Comparison of ENCODE assay signal across 7 mouse cellular contexts in the genomic region with DNA sequence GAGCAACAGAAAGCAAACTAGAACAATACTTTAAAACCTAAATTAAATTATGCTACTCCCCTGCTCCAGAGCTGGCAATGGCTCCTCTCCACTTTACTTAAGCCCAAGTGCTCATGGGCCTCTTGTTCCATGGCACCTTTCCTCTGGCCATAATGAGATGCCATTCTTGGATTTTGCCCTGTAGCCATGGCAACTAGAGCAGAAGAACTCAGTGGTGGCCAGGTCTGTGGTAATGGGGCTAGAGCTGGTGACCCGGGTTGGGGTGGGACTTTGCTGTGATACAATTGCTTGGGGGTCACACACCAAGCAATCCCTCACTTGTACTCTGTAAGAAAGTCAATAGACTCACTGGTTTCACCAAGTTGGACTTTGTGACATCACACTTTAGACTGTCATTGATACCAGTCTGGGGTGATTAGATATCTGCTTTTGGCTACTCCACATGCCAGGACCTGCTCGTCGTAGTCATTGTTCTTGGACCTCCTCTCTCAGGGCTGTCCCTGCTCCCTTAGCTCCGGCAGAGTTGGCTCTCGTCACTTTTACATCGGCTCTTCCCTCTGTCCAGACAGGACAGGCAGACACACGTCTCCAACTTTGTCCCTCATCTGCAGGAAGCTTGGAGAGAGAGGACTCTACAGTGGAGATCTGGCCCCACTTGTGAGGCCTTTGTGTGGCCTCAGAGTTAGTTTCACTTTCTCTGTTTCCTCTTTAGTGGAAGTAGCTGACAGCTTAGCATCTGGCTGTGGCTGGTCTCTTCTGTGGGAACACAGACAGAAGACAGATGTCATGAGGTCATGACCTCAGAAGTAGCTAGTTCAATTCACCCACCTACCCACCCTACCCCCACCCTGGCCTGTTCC. TPM values are rescaled to one million over a fixed set of nuclear protein-coding genes. Genes with fewer than 3 reads are reported as not detected.
DNase-seq lines count a peak whose midpoint lies in the region; ATAC-seq lines count a peak whose summit lies in the region.

No protein-coding gene starts in this region.

- peak overlapping the region; percentile 71 for H3K27ac ChIP-seq in embryonic facial prominence, embryonic 10.5 days (replicated peaks)
- peak overlapping the region; percentile 71; the same call in 1 of the 2 replicates for H3K27ac ChIP-seq in kidney, embryonic 15.5 days

- peaks cover 19% of the 10 kb centered on the region for H3K4me1 ChIP-seq in embryonic facial prominence, embryonic 10.5 days
- H3K4me1 ChIP-seq in kidney, embryonic 15.5 days, result peaks cover 24% of the 10 kb centered on the region

- ATAC-seq in kidney, embryonic 15.5 days (replicated peaks; ENCODE audit: low FRiP score), result peak; percentile 33; the same call in 1 of the 2 replicates
- ATAC-seq in megakaryocyte-erythroid progenitor cell, adult 5-6 weeks (replicated peaks; ENCODE audit: low FRiP score, low TSS enrichment, poor library complexity, severe bottlenecking), result peak; percentile 64

- peak; percentile 46 for DNase-seq in MN1 (ENCODE audit: low spot score)
- no peak for DNase-seq in embryonic facial prominence, embryonic 10.5 days (ENCODE audit: low spot score)
- no peak for DNase-seq in right cerebral cortex, postnatal 36 days (ENCODE audit: low spot score in 2 of 2)
- no peak for DNase-seq in cerebellum, postnatal 36 days
- no peak for DNase-seq in urinary bladder, postnatal 14 days (ENCODE audit: low spot score)

- no peaks in the 10 kb centered on the region for H3K27me3 ChIP-seq in embryonic facial prominence, embryonic 10.5 days (replicated peaks; ENCODE audit: low read depth, poor library complexity, severe bottlenecking)
- H3K27me3 ChIP-seq in kidney, embryonic 15.5 days, result no peaks in the 10 kb centered on the region

- WGBS in embryonic facial prominence, embryonic 10.5 days, result 59% methylated on average over 7 of the region's 7 CpGs
- 52% methylated on average over 7 of the region's 7 CpGs for WGBS in kidney, embryonic 15.5 days

- no peak overlapping the region for H3K9ac ChIP-seq in kidney, embryonic 15.5 days

- H3K9me3 ChIP-seq in embryonic facial prominence, embryonic 10.5 days, result no peaks in the 10 kb centered on the region
- no peaks in the 10 kb centered on the region for H3K9me3 ChIP-seq in kidney, embryonic 15.5 days (replicated peaks)

- peak overlapping the region; percentile 24; the same call in 1 of the 2 replicates for H3K4me2 ChIP-seq in kidney, embryonic 15.5 days

- H3K4me3 ChIP-seq in embryonic facial prominence, embryonic 10.5 days, result no peak overlapping the region
- no peak overlapping the region for H3K4me3 ChIP-seq in kidney, embryonic 15.5 days (replicated peaks)

- no peaks in the 10 kb centered on the region for H3K36me3 ChIP-seq in embryonic facial prominence, embryonic 10.5 days (replicated peaks)
- H3K36me3 ChIP-seq in kidney, embryonic 15.5 days, result no peaks in the 10 kb centered on the region

RNA-seq across cellular contexts. Expression of a gene that starts 13.4 kb away (rescaled TPM):
- 6.4 and 7.8 TPM in 2 replicates for polyA plus RNA-seq in embryonic facial prominence, embryonic 10.5 days (2016; fragmentation: Nextera tagmentation; extraction: Ambion mirVana)
- polyA plus RNA-seq in kidney, embryonic 15.5 days (2015; fragmentation: Nextera tagmentation; extraction: Ambion mirVana), result 30.4 and 39.7 TPM in 2 replicates
- total RNA-seq in megakaryocyte-erythroid progenitor cell, adult 5-6 weeks (2014; fragmentation: Nextera tagmentation), result 10.2 and 19.6 TPM in 2 replicates
- total RNA-seq in megakaryocyte-erythroid progenitor cell, adult 5-6 weeks (2017), result 7.1 and 8.0 TPM in 2 replicates
